Mouse (Mus musculus): Measurements from ENCODE around the gene Ecm1. TPM values are rescaled to one million over a fixed set of nuclear protein-coding genes. Genes with fewer than 3 reads are reported as not detected.

Gene Ecm1
- polyA plus RNA-seq, 1 experiment: 125 TPM

DNA sequence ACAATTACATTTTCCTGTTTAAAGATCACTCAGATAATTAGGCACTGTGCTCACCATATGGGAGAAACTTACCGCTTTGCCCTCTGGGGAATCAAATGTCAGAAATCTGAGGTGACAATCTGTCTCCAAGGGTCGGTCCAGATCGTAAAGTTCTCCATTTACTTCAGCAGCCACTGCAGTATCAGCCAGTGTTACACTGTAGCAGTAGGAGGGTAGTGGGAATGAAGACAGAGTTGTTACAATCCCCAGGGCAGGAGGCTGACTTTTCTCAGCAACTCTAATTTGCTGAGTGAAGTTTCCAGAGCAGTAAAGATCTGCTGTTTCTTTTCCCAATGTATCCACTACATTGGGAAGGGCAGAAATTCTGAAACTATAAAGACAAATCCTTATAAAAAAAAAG, 13.6 kb upstream of the Ecm1 start:
- Histone ChIP-seq H3K27me3 (ENCODE audit: control insufficient read depth, insufficient read depth, low read length) (no peaks in the 10 kb centered on the region), H3K27ac (ENCODE audit: control insufficient read depth, insufficient read depth, low read length) (no peak overlapping the region), H3K36me3 (ENCODE audit: control insufficient read depth, insufficient read depth, low read length) (peaks cover 16% of the 10 kb centered on the region), H3K4me1 (replicated peaks; ENCODE audit: control insufficient read depth, insufficient read depth, low read length) (no peaks in the 10 kb centered on the region), H3K4me3 (ENCODE audit: control insufficient read depth, insufficient read depth, low read length) (no peak overlapping the region)
- 94% methylated on average over 3 of the region's 3 CpGs for WGBS
- no peak for TF ChIP-seq POLR2A (IDR thresholded peaks at IDR 0.05; ENCODE audit: control insufficient read depth, extremely low read depth, insufficient read depth, low read length, poor library complexity)
- no peak for TF ChIP-seq CTCF (IDR thresholded peaks at IDR 0.05; ENCODE audit: borderline replicate concordance, control insufficient read depth, extremely low read depth, insufficient read depth, low read length, poor library complexity)
- DNase-seq: no peak

DNA sequence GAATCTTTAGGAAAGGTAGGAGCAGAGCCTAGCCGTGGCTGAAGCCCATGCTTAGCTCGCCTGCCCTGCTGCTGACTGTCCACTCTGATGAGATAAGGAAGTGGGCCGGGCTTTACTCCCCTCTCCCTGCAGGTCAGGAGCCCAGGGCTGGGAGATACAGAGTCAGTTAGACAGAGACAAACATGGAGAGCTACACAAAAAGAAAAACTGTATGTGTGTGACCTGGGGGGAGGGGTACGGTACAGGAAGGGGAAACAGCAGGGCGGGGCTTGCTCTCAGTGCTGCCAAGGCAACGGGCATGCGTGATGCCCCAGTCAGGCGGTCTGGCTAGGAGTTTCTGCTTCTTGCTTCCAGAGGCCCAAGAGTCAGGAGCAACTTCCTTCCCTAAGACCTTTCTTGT, 1.0 kb upstream of the Ecm1 start:
- 81% methylated on average over 8 of the region's 8 CpGs for WGBS
- Histone ChIP-seq H3K36me3 (ENCODE audit: control insufficient read depth, insufficient read depth, low read length) (peaks cover 15% of the 10 kb centered on the region), H3K27ac (ENCODE audit: control insufficient read depth, insufficient read depth, low read length) (no peak overlapping the region), H3K4me3 (ENCODE audit: control insufficient read depth, insufficient read depth, low read length) (no peak overlapping the region), H3K27me3 (ENCODE audit: control insufficient read depth, insufficient read depth, low read length) (no peaks in the 10 kb centered on the region), H3K4me1 (replicated peaks; ENCODE audit: control insufficient read depth, insufficient read depth, low read length) (peaks cover 25% of the 10 kb centered on the region)
- no peak for TF ChIP-seq POLR2A (IDR thresholded peaks at IDR 0.05; ENCODE audit: control insufficient read depth, extremely low read depth, insufficient read depth, low read length, poor library complexity)
- no peak for TF ChIP-seq CTCF (IDR thresholded peaks at IDR 0.05; ENCODE audit: borderline replicate concordance, control insufficient read depth, extremely low read depth, insufficient read depth, low read length, poor library complexity)
- peak; percentile 21 for DNase-seq

DNA sequence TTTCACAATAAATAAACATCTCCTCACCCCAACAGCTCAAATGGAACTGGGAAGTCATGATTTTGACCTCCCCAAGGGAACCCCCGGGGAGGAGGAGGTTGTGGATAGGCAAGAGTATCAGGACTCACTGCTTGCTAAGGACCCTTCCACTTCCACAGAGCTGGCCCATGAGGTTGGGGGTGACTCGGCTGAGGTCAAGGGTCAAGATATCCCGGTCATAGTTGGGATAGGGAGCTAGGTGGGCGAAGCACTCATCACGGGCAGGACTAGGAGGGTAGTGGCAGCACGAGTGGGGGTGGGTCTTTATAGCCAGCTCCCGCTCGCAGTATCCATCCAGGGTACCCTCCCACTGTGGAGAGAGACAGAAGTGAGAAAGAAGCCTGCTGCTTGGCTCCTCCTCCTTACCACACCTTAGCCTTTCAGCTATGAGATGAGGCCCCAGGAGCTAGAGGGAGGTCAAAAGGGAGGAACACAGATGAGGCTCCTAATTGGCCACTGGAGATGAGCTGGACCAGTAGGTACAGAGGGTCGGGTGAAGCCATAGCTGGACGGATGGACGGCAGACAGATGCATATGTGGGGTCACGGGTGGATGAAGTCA, 4.2 kb downstream of the Ecm1 start:
- Histone ChIP-seq H3K36me3 (ENCODE audit: control insufficient read depth, insufficient read depth, low read length) (no peaks in the 10 kb centered on the region), H3K27me3 (ENCODE audit: control insufficient read depth, insufficient read depth, low read length) (no peaks in the 10 kb centered on the region), H3K4me1 (replicated peaks; ENCODE audit: control insufficient read depth, insufficient read depth, low read length) (peaks cover 20% of the 10 kb centered on the region), H3K4me3 (ENCODE audit: control insufficient read depth, insufficient read depth, low read length) (no peak overlapping the region), H3K27ac (ENCODE audit: control insufficient read depth, insufficient read depth, low read length) (no peak overlapping the region)
- no peak for DNase-seq
- no peak for TF ChIP-seq POLR2A (IDR thresholded peaks at IDR 0.05; ENCODE audit: control insufficient read depth, extremely low read depth, insufficient read depth, low read length, poor library complexity)
- TF ChIP-seq CTCF (IDR thresholded peaks at IDR 0.05; ENCODE audit: borderline replicate concordance, control insufficient read depth, extremely low read depth, insufficient read depth, low read length, poor library complexity): 0 out of 2 replicates have a peak, but pooled peaks have one; percentile 9
- 96% methylated on average over 12 of the region's 12 CpGs for WGBS

DNA sequence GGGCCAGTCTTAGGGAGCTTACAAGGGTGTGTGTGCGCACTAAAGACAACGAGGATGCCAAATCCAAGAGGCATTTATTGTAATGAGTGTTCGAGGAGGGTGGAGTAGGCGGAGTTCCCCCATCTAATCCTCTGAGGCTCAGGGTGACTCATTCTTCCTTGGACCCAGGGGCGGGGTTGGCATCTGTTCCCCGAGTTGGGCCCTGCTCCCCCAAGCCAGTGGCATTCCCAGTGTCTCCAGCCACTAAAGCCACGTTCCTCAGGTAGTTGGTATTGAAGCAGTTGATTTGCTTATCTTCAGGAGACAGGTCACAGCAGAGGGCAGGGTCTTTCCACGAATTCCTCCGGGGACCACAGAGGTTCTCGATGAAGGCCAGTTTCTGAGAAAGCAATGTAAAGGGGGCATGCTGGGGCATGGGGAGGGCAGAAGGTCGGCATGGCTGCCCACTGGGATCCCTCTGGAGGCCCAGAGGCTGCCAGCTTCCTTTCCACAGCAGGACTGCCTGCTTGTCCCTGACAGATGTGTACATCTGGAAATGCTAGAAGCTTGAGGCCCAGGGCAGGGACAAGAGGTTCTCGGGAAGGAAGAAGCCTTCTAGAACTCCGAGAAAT, 5.2 kb downstream of the Ecm1 start:
- H3K36me3 ChIP-seq (ENCODE audit: control insufficient read depth, insufficient read depth, low read length): no peaks in the 10 kb centered on the region
- 95% methylated on average over 13 of the region's 13 CpGs for WGBS
- TF ChIP-seq POLR2A (IDR thresholded peaks at IDR 0.05; ENCODE audit: control insufficient read depth, extremely low read depth, insufficient read depth, low read length, poor library complexity) (no peak), CTCF (IDR thresholded peaks at IDR 0.05; ENCODE audit: borderline replicate concordance, control insufficient read depth, extremely low read depth, insufficient read depth, low read length, poor library complexity) (no peak)
- DNase-seq: no peak
- peaks cover 11% of the 10 kb centered on the region for H3K4me1 ChIP-seq (replicated peaks; ENCODE audit: control insufficient read depth, insufficient read depth, low read length)
- H3K4me3 ChIP-seq (ENCODE audit: control insufficient read depth, insufficient read depth, low read length): no peak overlapping the region
- H3K27ac ChIP-seq (ENCODE audit: control insufficient read depth, insufficient read depth, low read length): no peak overlapping the region
- H3K27me3 ChIP-seq (ENCODE audit: control insufficient read depth, insufficient read depth, low read length): no peaks in the 10 kb centered on the region

DNA sequence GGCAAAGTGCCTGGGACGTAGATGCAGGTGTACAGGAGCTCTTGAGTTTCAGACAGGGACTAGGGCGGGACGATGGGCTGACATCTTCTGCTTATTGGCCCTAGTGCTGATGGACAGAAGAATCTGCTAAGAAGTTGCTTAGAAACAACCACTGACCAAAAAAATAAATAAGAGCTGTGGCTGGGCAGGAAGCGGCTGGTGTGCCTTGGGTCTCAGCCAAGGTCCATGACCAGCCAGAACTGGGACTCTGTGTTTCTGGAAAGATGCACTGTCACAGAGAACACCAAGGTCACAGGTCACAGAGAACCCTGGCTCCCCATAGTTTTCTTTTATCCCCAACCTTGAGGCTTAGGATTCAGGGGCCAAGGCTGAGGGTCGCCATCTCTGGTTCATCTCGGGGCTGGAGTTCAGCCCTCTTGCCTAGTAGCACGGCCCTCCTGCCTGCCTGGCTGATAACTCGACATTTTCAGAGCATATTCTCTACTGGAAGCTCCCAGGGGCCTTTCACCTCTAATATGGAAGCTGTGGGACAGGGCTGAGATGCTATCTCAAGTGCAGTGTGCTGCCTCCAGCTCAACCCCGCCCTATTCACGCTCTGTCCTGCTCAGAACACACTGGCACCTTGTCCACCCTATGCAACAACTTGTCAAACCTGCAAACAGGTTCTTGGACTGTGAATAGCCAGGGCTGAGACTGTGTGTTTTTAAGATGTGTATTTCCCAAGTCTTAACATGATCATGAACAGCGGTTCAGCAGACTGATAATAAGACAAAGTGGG, 6.4 kb downstream of the Ecm1 start:
- no peak for TF ChIP-seq CTCF (IDR thresholded peaks at IDR 0.05; ENCODE audit: borderline replicate concordance, control insufficient read depth, extremely low read depth, insufficient read depth, low read length, poor library complexity)
- no peak for TF ChIP-seq POLR2A (IDR thresholded peaks at IDR 0.05; ENCODE audit: control insufficient read depth, extremely low read depth, insufficient read depth, low read length, poor library complexity)
- WGBS: 85% methylated on average over 11 of the region's 11 CpGs
- no peaks in the 10 kb centered on the region for H3K36me3 ChIP-seq (ENCODE audit: control insufficient read depth, insufficient read depth, low read length)
- no peak overlapping the region for H3K27ac ChIP-seq (ENCODE audit: control insufficient read depth, insufficient read depth, low read length)
- DNase-seq: no peak
- no peak overlapping the region for H3K4me3 ChIP-seq (ENCODE audit: control insufficient read depth, insufficient read depth, low read length)
- H3K4me1 ChIP-seq (replicated peaks; ENCODE audit: control insufficient read depth, insufficient read depth, low read length): peaks cover 3% of the 10 kb centered on the region; the same call in 1 of the 2 replicates
- H3K27me3 ChIP-seq (ENCODE audit: control insufficient read depth, insufficient read depth, low read length): no peaks in the 10 kb centered on the region

DNA sequence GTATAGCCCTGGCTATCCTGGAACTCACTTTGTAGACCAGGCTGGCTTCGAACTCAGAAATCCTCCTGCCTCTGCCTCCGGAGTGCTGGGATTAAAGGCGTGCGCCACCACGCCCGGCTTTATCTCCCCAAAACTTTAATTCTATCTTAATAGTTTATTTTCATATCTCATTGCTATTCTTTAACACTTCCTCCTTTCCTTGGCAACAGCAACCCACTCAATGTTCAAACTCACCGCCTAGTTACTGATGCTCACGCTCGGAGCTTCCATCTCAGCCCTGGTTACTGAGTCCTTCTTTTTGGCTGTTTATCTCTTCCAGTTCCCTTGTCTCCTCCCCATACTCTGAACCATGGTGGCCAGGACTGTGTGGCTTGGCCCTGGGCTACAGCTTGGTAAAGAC, 7.1 kb downstream of the Ecm1 start:
- no peak overlapping the region for H3K4me3 ChIP-seq (ENCODE audit: control insufficient read depth, insufficient read depth, low read length)

More for the DNA sequence above, 7.1 kb downstream of the Ecm1 start:
- TF ChIP-seq POLR2A (IDR thresholded peaks at IDR 0.05; ENCODE audit: control insufficient read depth, extremely low read depth, insufficient read depth, low read length, poor library complexity) (no peak), CTCF (IDR thresholded peaks at IDR 0.05; ENCODE audit: borderline replicate concordance, control insufficient read depth, extremely low read depth, insufficient read depth, low read length, poor library complexity) (no peak)
- Histone ChIP-seq H3K27ac (ENCODE audit: control insufficient read depth, insufficient read depth, low read length) (no peak overlapping the region), H3K27me3 (ENCODE audit: control insufficient read depth, insufficient read depth, low read length) (no peaks in the 10 kb centered on the region), H3K36me3 (ENCODE audit: control insufficient read depth, insufficient read depth, low read length) (no peaks in the 10 kb centered on the region), H3K4me1 (replicated peaks; ENCODE audit: control insufficient read depth, insufficient read depth, low read length) (no peaks in the 10 kb centered on the region)
- WGBS: 97% methylated on average over 9 of the region's 9 CpGs
- DNase-seq: no peak

Data from thymus, adult 2 months (tissue).